Mouse (Mus musculus) ES-Bruce4 (cell line): ENCODE results near the gene Peli2. TPM values are rescaled to one million over a fixed set of nuclear protein-coding genes. Genes with fewer than 3 reads are reported as not detected.

Source experiments
- H3K27ac ChIP-seq: 2 replicates; pipeline ENCODE4 v1.5.1; 2012; ENCODE audit warnings: low read length, inconsistent platforms; ENCODE audit not compliant: insufficient read depth
- H3K27me3 ChIP-seq: 2 replicates; pipeline ENCODE4 v1.6.1; 2012; ENCODE audit warnings: mild to moderate bottlenecking, low read length, inconsistent platforms; ENCODE audit not compliant: control insufficient read depth, poor library complexity, insufficient read depth, severe bottlenecking
- H3K36me3 ChIP-seq: 2 replicates; pipeline ENCODE4 v1.6.1; 2012; ENCODE audit warnings: inconsistent platforms, mild to moderate bottlenecking, low read length, moderate library complexity; ENCODE audit not compliant: control insufficient read depth, poor library complexity, insufficient read depth, severe bottlenecking
- H3K4me1 ChIP-seq: one replicate; pipeline ENCODE4 v1.8.1; 2011; ENCODE audit warnings: low read length; ENCODE audit not compliant: control insufficient read depth, insufficient read depth
- H3K4me3 ChIP-seq: 2 replicates; pipeline ENCODE4 v1.5.1; 2011; ENCODE audit warnings: low read depth, mild to moderate bottlenecking, low read length
- H3K9ac ChIP-seq: 2 replicates; pipeline ENCODE4 v1.6.1; 2012; ENCODE audit warnings: low read depth, mild to moderate bottlenecking, inconsistent platforms; ENCODE audit not compliant: poor library complexity, severe bottlenecking
- H3K9me3 ChIP-seq: replicated peaks from 2 replicates; pipeline ENCODE4 v1.6.1; 2012; ENCODE audit warnings: mild to moderate bottlenecking, low read length, inconsistent platforms; ENCODE audit not compliant: control insufficient read depth, poor library complexity, insufficient read depth, severe bottlenecking
- CTCF ChIP-seq: IDR thresholded peaks from one replicate; pipeline ENCODE4 v1.8.1; 2011; ENCODE audit warnings: low read depth, low read length
- EP300 ChIP-seq: IDR thresholded peaks from 2 replicates; pipeline ENCODE4 v1.6.1; 2011; ENCODE audit warnings: low read depth, low read length; ENCODE audit not compliant: insufficient read depth
- POLR2A ChIP-seq: IDR thresholded peaks from one replicate; pipeline ENCODE4 v1.8.1; 2011; ENCODE audit warnings: low read length; ENCODE audit not compliant: insufficient read depth
- polyA plus RNA-seq: library from polyadenylated mRNA; stranded (reverse); fragments of >200 nt; gene quantifications from 2 replicates; pipeline ENCODE4 v1.2.4, GENCODE M21; 2011; ENCODE audit warnings: low read depth; ENCODE audit not compliant: missing spikeins, insufficient read depth, insufficient read length

Peli2 gene
- polyA plus RNA-seq, 1 experiment: 7.4 TPM

- Histone ChIP-seq H3K9me3 (no peaks in the 10 kb centered on the region), H3K4me1 (no peaks in the 10 kb centered on the region), H3K36me3 (no peaks in the 10 kb centered on the region), H3K4me3 (no peak overlapping the region), H3K27ac (no peak overlapping the region), H3K9ac (no peak overlapping the region), H3K27me3 (no peaks in the 10 kb centered on the region)
- TF ChIP-seq POLR2A: no peak
- no peak for TF ChIP-seq EP300
- TF ChIP-seq CTCF: no peak
These were observed 79.7 kb downstream of the Peli2 start for GRCm38 (mm10) chr14:48200291-48200690.

- H3K36me3 ChIP-seq: no peaks in the 10 kb centered on the region
- H3K27ac ChIP-seq: no peak overlapping the region
- H3K4me1 ChIP-seq: no peaks in the 10 kb centered on the region
- no peaks in the 10 kb centered on the region for H3K9me3 ChIP-seq
- no peak overlapping the region for H3K4me3 ChIP-seq
- TF ChIP-seq POLR2A: no peak
- TF ChIP-seq EP300: no peak
- TF ChIP-seq CTCF: no peak
- no peaks in the 10 kb centered on the region for H3K27me3 ChIP-seq
- no peak overlapping the region for H3K9ac ChIP-seq
These were observed 80.2 kb downstream of the Peli2 start for GRCm38 (mm10) chr14:48200788-48201187.

- TF ChIP-seq CTCF (no peak), POLR2A (no peak)
- Histone ChIP-seq H3K9ac (no peak overlapping the region), H3K27me3 (no peaks in the 10 kb centered on the region), H3K4me3 (no peak overlapping the region), H3K27ac (no peak overlapping the region), H3K4me1 (no peaks in the 10 kb centered on the region), H3K36me3 (no peaks in the 10 kb centered on the region), H3K9me3 (no peaks in the 10 kb centered on the region)
These were observed 80.8 kb downstream of the Peli2 start for GRCm38 (mm10) chr14:48201403-48201802.

GRCm38 (mm10) chr14:48202096-48203036 lies 81.7 kb downstream of the Peli2 start:
- TF ChIP-seq POLR2A (no peak), EP300 (no peak), CTCF (no peak)
- H3K4me3 ChIP-seq: no peak overlapping the region
- H3K9me3 ChIP-seq: no peaks in the 10 kb centered on the region
- no peaks in the 10 kb centered on the region for H3K27me3 ChIP-seq
- H3K36me3 ChIP-seq: no peaks in the 10 kb centered on the region
- H3K27ac ChIP-seq: no peak overlapping the region
- H3K9ac ChIP-seq: no peak overlapping the region
- no peaks in the 10 kb centered on the region for H3K4me1 ChIP-seq

GRCm38 (mm10) chr14:48205044-48205443 lies 84.4 kb downstream of the Peli2 start:
- TF ChIP-seq CTCF: no peak
- no peak for TF ChIP-seq EP300
- no peak for TF ChIP-seq POLR2A
- no peaks in the 10 kb centered on the region for H3K9me3 ChIP-seq
- no peak overlapping the region for H3K9ac ChIP-seq
- no peaks in the 10 kb centered on the region for H3K36me3 ChIP-seq
- H3K4me1 ChIP-seq: no peaks in the 10 kb centered on the region
- no peak overlapping the region for H3K4me3 ChIP-seq
- H3K27ac ChIP-seq: no peak overlapping the region
- no peaks in the 10 kb centered on the region for H3K27me3 ChIP-seq

- Histone ChIP-seq H3K9ac (no peak overlapping the region), H3K4me1 (no peaks in the 10 kb centered on the region), H3K36me3 (no peaks in the 10 kb centered on the region), H3K4me3 (no peak overlapping the region), H3K27ac (no peak overlapping the region), H3K27me3 (no peaks in the 10 kb centered on the region), H3K9me3 (no peaks in the 10 kb centered on the region)
- no peak for TF ChIP-seq EP300
- TF ChIP-seq CTCF: no peak
- no peak for TF ChIP-seq POLR2A
These were observed 85.0 kb downstream of the Peli2 start for GRCm38 (mm10) chr14:48205635-48206034.
